Mouse (Mus musculus) MEL (cell line): ENCODE results near the gene Hectd1.

Experiments used
- CTCF ChIP-seq, 3 experiments: IDR thresholded peaks in 2 of 3; conservative IDR thresholded peaks in 1 of 3; 2 replicates each; pipeline ENCODE4 v1.5.1; 2011 to 2012; ENCODE audit warnings: low read length in 3 of 3, low read depth in 2 of 3, mild to moderate bottlenecking in 2 of 3, improper control_type of control experiment in 1 of 3, inconsistent platforms in 1 of 3, mixed read lengths in 1 of 3, moderate library complexity in 1 of 3; ENCODE audit not compliant: control insufficient read depth in 1 of 3, insufficient read depth in 1 of 3, poor library complexity in 1 of 3, severe bottlenecking in 1 of 3
- E2F4 ChIP-seq: IDR thresholded peaks from 2 replicates; pipeline ENCODE4 v1.6.1; 2011; ENCODE audit warnings: low read depth, low read length, improper control_type of control experiment, borderline replicate concordance
- HCFC1 ChIP-seq: IDR thresholded peaks from 2 replicates; pipeline ENCODE4 v1.6.1; 2012; ENCODE audit warnings: low read depth, mild to moderate bottlenecking, inconsistent platforms, low read length, improper control_type of control experiment, moderate library complexity
- MEF2A ChIP-seq: IDR thresholded peaks from 2 replicates; pipeline ENCODE4 v1.6.1; 2014; ENCODE audit warnings: low read depth, mild to moderate bottlenecking, inconsistent platforms, low read length, improper control_type of control experiment; ENCODE audit not compliant: poor library complexity, insufficient replicate concordance, severe bottlenecking; ENCODE audit errors: extremely low read depth
- POLR2A ChIP-seq, 2 experiments: IDR thresholded peaks; 2 replicates each; pipeline ENCODE4 v1.6.1; 2011 to 2012; ENCODE audit warnings: low read length in 2 of 2, mild to moderate bottlenecking in 2 of 2, control low read depth in 1 of 2, improper control_type of control experiment in 1 of 2, low read depth in 1 of 2, moderate library complexity in 1 of 2; ENCODE audit not compliant: control insufficient read depth in 1 of 2, insufficient read depth in 1 of 2, poor library complexity in 1 of 2
- POLR2AphosphoS5 ChIP-seq: IDR thresholded peaks from 2 replicates; pipeline ENCODE4 v1.6.1; 2012; ENCODE audit warnings: low read depth, borderline replicate concordance, mild to moderate bottlenecking, inconsistent platforms, low read length, moderate library complexity, mixed read lengths
- RAD21 ChIP-seq: IDR thresholded peaks from 2 replicates; pipeline ENCODE4 v1.6.1; 2011; ENCODE audit warnings: mild to moderate bottlenecking, low read depth, low read length, improper control_type of control experiment

- TF ChIP-seq E2F4 = no peak
- no peak for TF ChIP-seq CTCF (IDR thresholded peaks at IDR 0.05 in 2 of 3, conservative IDR thresholded peaks at IDR 0.05 in 1 of 3; ENCODE audit: control insufficient read depth in 1 of 3, insufficient read depth in 1 of 3, low read depth in 2 of 3, low read length in 3 of 3, poor library complexity in 1 of 3, severe bottlenecking in 1 of 3)
- TF ChIP-seq POLR2A (IDR thresholded peaks at IDR 0.05; ENCODE audit: control insufficient read depth in 1 of 2, insufficient read depth in 1 of 2, low read depth in 1 of 2, low read length in 2 of 2, poor library complexity in 1 of 2) = peak in 1 of 2 experiments; percentile 35; a peak in 1 of 4 replicates
- TF ChIP-seq MEF2A = peak; percentile 76; the same call in 1 of the 2 replicates
- no peak for TF ChIP-seq HCFC1
- no peak for TF ChIP-seq POLR2AphosphoS5
- no peak for TF ChIP-seq RAD21
Observed at GRCm38 (mm10) chr12:51856768-51857295, 27.5 kb upstream of the Hectd1 start.
